Mouse (Mus musculus) E14TG2a.4 (cell line): ENCODE data around the gene Fam3c.

Experiments used
- CTCF ChIP-seq: conservative IDR thresholded peaks from 2 replicates; pipeline ENCODE4 v1.5.1; 2014; ENCODE audit warnings: low read length
- NANOG ChIP-seq: IDR thresholded peaks from 2 replicates; pipeline ENCODE4 v1.6.1; 2014; ENCODE audit warnings: borderline replicate concordance, low read length, mixed read lengths

DNA sequence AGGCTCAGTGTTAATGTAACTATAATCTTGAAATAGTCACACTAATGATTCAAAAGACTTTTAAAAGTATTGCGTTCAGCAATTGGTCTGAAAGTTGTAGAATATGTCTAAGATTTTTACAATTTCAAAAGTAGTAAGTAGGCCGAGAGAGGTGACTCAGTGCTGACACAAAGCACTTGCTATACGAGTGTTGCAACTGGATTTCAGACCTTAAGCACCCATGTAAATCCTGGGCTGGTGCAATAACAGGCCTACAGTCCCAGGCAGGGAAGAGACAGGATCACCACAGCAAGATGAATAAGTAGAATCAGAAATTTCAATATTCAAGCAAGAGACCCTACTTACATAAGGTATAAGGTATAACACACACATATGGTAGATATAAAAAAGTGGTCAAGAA, 78.1 kb downstream of the Fam3c start:
- TF ChIP-seq CTCF (no peak), NANOG (no peak)
